Mouse (Mus musculus) mesoderm, embryonic 11.5 days (tissue): ENCODE data around the gene Sfrp2.

ENCODE experiments used
- DNase-seq: peaks from one replicate; pipeline ENCODE4 v3.0.0-alpha.2; 2012; ENCODE audit warnings: low read depth, low spot score

Gene Sfrp2

DNA sequence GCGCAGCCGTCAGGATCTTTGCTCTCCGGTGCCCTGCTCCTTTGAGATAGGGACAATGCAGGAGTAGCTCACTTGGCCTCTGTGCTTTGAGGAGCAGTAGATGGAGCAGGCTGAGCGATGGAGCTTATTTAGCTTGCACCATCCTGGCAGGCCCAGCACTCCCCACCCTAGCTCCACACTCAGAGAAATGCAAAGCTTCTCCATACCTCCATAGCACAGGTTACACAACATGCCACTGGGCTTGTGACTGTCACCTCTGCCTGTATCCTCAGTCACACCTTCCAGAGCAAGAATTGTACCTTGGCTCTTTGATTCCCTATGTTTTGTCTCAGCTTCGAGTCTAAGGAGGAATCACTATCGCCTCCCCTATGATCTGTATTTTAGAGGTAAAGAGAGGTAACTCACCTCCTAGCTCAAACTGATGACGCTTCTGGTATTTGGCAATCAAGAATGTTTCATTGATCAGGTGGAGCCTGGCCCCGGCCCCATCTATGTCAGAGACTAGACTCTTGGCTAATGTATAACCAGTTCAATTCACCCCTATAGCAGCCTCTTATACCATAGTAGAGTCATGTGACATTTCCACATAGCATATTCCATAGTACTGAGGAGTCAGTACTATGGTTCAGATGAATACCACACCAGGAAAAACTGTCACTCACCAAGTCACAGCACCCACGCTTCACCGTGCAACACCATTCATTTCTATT, 5.2 kb downstream of the Sfrp2 start:
- DNase-seq, result no peak

DNA sequence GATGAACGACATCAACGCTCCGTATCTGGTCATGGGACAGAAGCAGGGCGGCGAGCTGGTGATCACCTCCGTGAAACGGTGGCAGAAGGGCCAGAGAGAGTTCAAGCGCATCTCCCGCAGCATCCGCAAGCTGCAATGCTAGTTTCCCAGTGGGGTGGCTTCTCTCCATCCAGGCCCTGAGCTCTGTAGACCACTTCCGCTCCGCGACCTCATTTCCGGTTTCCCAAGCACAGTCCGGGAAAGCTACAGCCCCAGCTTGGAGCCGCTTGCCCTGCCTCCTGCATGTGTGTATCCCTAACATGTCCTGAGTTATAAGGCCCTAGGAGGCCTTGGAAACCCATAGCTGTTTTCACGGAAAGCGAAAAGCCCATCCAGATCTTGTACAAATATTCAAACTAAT, 7.2 kb downstream of the Sfrp2 start:
- no peak for DNase-seq

DNA sequence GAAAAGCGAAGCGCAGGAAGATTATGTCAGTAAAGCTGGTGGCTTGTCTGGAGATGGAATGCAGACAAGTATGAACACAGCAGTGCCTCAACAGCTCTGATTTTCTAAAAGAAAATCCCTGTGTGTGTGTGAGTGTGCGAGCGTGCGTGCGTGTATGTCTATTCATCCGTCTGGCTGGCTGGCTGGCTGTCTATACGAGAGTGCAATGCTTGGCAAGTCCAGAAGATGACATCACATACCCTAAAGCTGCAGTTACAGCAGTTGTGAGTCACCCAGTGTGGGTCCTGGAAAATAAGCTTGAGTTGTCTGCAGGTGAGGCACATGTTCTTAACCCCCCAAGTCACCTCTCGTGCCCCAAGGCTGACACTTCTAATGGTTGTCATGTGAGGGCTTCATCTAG, 9.3 kb downstream of the Sfrp2 start:
- DNase-seq, result no peak

DNA sequence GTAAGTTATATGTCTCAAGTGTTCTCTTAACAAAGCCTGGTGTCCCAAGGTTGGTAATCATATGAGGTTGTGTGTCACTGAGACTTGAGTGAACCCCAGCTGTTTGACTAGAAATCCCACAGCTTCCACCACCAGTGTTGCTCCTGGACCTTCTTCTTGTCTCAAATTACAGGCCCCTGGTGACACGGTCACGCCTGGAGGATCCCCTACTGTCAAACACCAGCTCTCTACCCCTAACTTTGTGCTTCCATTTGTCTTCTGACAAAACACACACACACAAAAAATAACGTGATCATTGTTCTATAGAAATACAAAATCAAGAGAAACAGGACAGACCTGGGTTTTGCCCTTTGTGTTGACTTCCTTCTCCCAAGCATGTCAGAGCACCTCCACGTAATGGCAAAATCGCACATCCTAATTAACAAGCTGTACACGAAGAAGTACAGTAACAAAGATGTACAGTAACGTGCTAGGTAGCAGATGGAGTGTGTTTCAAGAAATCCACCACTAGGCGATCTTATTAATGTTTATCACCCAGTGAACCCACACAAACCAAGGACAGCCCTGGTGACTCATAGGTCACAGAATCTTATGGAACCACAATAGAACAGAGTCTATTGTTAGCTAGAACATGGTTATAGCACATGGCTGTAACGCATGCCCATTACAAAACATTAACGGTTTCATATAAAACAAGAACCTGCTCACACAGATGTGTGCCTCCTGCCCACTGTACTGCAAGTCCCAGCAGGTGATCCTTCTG, 15.5 kb downstream of the Sfrp2 start:
- no peak for DNase-seq

DNA sequence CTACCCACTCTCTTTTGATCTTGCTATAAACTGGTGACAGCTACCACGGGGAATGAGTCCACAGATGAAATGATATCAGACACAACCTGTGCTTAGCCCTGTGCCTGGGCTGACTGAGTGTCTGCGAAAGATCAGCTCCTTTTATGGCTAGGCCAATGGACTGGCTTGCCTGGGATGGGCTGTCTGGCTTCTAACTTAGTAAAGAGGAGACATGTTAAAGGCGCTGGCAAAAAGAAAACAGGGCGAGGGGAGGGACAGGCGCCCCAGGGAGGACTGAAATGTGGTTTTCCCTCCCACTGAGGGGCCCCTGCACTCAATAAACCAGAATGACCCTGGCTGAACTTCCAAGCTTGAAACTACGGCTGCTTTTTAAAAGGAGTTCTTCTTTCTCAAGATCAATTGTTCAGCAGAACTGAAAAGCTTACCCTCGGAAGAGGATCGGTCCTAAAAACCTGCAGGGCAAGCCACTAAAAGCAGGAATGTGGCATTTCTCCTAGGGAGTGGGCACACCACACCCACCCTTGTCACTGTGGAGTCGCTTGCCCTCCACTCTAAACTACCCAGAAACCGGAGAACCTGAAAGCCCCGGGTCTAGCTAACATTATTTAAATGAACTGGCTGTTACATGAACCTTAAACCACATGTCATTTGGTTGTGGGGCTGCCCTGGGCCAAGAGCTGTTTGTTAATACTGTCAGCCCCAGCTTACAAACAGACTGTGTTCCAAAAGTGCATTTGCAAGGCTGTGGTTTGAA, 17.8 kb downstream of the Sfrp2 start:
- DNase-seq, result no peak

DNA sequence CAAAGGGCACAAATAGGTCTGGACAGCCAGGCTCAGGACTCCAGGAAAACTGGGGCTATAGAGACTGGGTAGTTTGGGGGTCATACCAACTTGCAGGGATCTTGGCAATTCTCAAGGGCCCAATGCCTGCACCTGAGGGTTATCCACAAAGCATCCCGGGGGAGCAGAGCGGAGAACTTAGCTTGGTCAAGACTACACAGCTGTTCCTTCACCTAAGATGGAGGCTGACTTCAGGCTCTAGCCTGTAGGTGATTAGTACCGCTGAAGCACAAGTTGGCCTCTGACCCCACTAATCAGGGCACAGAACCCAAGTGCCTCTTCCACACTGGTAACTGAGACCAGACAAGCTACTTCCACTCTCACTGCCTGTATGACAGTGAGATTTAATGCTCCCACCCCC, 18.6 kb downstream of the Sfrp2 start:
- DNase-seq, result no peak

DNA sequence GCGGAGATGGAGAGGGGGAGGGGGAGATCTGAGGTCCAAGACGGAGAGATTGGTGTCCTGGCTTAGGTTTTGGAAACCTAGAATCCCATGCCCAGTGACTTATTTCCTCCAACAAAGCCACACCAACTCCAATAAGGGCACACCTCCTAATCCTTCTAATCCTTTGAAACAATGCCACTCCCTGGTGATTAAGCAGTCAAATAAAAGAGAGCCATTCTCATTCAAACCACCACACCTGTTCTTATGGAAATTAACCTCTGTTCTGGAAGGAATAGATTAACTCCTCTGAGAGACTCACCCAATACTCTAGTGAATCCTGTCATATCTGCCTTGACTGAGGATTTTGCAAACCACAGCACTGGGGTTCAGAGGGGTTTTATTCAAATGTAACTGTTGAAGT, 21.0 kb downstream of the Sfrp2 start:
- no peak for DNase-seq

DNA sequence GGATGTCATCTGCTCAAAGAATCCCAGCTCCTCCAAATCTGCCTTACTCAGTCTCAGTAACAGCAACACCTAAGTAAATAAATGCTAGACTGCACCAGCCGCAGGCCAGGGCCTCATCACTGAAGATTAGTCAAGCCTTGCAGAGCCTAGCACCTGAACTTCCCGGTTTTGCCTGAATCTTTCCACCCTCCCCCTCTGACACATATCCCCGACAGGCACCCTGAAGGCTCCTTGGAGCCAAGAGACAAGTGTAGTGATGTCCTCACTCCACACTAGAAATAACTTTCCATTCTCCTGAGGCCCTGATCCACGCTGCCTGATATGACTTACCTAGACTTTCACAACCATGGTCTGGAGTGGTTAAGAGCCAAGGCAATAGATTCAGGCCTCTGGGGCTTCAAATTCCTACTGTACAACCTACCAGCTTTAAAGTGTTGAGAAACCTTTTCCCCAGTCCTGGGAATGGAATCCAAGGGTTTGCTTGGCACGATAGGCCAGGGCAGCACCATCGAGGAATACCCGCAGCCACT, 21.7 kb downstream of the Sfrp2 start:
- DNase-seq, result no peak

DNA sequence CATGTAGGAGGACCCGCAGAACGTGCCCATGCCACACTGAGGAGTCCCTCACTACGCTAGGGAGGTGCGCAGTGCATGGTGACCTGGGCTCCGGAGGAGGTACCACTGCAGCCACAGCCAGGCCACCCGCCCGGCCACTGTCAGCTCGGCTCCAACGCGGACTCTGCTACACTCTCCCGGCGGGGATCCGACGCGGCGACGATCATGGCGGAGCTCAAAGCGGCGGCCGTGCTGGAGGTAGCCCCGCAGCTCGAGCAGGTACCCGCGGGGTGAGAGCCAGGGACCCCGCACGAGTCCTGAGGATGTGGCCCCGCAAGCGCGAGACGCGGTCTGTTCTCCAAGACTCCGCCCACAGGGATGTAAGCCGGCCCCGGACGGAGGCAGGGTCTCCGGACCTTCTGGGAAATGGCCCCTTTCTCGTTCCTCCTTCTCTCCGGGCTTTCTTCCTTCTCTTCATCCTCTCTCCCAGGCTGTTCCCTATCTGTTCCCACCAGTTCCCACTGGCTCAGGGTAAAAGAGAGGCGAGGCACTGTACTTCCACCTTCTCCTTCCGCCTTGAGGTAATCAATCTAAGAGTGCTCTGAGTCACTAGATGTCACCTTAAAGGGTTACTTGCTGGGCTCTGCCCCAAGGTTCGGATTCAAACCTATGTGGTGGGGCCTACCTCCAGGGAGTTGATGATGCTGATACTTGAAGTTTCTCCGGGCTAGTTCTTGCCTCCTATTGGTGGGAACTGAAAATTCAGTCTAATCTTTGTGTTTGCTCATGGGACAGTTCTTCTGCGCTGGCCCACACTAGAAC, 23.7 kb downstream of the Sfrp2 start:
- peak; percentile 37 for DNase-seq

DNA sequence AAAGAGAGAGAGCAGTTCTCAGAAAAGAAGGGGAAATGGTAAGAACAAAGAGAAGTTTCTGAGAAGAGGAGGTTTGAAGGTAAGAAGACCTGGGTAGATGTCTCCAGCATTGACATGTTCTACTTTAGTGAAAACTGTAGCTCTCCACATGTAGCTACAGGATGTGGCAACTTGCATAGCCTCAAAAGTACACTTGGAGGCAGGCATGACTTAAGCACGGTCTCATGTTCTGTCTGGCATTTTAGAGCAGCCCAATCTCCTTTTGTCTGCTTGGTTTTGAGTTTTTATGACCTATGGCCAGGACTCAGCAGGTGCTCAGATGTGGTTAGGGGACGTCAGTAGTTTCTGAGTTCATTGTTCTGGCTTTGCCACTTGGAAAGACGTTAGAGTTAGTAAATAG, 25.3 kb downstream of the Sfrp2 start:
- DNase-seq, result no peak

DNA sequence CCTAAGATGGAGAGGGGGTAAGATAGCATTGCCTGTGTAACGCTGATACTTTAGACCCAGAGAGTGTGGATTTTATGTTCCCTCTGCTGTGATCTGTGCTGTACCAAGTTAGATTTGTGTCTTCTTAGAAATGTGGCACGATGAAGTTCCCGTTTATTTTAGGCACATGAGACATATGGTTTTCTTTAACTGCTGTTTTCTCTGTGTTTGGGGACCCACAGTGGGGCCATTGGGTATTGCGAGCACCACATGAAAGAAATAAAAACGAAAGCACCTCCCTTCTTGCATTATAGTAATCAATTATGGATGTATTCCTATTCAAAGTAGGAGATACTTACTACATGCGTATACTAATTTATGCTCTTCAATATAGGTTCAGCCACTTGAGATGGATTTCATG, 31.0 kb downstream of the Sfrp2 start:
- DNase-seq, result no peak

DNA sequence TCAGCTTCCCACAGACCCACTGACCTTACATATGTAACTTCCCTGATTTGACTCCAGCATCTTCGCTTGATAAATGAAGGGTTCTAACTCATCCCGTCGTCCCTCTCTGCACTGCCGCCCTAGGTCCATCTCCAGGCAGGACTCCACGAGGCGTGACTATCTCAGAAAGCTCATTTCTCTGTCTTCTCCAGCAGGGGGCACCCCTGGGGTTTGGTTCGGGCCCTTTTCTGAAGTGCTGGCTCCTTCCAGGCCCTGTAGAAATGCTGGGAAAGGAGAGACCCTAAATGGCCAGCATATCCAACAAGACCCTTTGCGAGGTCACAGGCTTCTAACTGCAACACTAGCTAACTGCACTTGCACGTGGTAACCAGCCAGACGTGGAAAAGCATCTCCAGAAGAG, 31.7 kb downstream of the Sfrp2 start:
- peak; percentile 78 for DNase-seq

DNA sequence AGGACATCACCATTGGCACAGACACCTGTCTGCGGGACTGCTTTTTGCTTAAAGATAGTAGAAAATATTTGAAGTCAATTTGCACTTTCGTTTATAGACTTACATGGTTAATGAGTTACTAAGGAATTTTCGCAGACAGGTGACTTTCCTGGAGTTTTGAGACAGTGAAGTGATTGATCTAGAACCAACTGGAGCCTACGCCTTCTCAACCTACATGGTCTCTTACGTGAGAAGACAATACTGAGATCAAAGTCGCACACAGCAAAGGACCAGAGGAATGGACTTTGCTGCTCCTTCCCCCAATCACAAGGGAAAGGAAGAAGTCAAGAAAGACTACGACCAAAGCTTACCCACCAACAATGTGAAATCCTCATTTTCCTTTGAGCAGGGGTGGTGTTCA, 33.4 kb downstream of the Sfrp2 start:
- DNase-seq, result no peak

DNA sequence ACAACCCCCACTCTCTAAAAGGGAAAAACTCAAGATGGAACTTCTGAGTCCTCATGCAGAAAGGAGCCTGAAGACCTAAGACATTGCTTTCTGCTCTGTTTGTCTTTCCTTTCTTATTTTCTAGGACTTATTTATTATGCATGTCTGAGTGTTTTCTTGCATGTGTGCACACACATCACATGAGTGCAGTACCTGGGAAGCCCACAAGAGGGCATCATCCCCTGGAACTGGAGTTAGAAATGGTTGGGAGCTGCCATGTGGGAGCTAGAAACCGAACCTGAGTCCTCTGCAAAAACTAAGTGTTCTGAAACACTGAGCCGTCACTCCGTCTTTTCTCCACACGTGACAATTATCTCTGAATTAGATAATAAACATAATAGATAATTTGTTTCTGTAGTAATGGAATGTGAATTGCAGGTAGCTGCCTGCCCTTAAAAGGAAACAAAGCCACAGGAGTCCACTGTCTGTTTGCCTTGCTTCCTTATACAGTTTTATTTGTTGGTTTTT, 35.6 kb downstream of the Sfrp2 start:
- no peak for DNase-seq

DNA sequence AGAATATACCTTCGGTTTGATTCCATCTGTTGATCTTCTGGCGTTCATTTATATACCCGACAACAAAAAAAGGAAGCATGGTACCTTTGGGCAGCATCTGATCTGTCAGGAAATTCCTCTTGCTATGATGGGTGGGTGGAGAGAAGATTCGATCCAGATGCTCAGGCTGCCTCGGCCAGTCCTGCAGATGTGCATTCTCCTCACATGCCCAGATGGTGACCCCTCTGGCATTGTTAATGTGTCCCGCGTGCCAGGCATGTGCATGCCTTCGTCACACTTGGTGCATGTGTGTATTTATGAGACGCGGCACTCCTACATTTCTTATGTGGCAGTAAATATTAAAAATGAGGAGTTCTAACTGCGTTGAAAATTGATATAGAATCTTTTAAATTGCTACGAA, 42.4 kb downstream of the Sfrp2 start:
- peak; percentile 71 for DNase-seq

DNA sequence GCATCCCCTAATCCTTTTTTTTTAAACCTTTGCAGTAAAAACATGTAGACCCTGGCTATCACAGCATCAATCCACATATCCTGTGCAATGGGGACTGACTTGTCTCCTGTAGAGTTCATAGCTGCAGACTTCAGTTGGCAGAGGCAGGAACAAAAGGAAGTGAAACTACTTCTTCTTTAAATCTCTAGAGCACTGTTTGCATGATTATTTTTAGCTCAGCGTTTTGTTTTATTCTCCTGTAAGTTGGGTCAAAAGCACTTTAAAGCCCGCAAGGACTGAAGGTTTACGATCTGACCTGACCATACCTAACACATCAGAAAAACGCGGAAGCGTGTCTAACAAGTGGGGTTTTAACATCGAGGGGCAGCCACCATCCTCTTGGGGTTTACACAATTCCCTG, 45.9 kb downstream of the Sfrp2 start:
- DNase-seq, result no peak

DNA sequence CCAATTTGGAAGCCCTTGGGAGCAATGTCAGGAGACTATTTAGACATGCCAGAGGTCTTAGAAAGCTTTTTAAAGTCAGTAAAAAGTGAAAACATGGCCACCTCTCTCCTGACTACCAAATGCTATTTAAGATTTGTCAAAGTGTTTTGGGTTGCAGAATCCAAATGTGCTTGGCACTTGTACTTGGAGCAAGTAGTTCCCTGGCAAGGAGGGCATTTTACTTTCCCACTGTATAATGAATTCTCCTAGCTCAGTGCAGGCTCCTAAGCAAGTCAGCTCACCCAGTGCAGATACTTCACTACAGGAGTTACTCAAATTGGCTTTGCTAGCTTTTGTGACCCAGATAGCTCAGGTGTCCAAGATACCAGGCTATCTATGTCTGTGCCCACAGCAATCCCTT, 46.7 kb downstream of the Sfrp2 start:
- DNase-seq, result no peak

DNA sequence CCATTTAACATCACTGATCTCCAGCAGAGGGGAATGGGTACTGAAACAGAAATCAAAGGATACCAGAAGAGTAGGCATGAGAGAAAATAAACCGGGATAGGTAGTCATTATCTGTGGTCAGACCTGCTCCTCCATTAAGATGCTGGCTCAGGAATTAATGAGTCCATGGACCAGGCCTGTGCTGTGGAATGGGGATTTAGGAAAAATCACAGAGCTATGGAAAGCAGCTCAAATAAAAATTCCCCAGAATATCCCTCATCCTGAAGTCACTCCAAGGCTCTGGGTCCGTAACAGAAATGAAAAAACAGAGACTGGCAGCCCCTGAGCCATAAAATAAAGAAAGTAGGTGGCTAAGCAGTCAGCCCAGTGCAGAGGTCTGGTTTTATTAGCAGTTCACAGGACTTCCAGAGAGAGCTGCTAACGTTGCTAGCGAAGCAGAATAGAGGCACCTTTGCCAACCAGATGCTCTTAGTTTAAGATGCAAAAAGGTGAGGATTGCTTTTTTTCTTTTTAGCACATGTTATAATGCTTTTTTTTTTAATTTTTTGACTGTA, 50.3 kb downstream of the Sfrp2 start:
- DNase-seq, result no peak

DNA sequence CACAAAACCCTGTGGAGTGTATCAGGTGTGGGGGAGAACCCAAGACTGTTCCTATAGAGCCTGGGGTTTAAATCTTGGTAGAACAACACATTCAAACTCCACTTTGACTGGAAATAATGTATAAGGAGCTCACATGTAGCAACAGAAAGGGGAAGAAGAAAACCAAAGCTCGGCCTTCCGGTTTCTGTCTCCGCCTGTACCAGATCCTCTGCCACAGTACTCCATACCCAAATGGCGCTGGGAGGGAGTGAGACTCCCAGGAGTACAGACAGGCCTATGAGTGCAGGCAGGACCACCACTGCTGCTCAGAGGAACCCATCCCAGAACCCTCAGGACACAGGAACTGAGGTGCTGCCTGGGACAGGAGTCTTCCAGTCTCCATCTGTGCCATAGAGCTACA, 57.7 kb downstream of the Sfrp2 start:
- no peak for DNase-seq
